Mouse (Mus musculus): ENCODE measurements around the gene Gm20906. TPM values are rescaled to one million over a fixed set of nuclear protein-coding genes. Genes with fewer than 3 reads are reported as not detected.
"Not testable (repeated sequence)": the region's sequence is repeated elsewhere in the genome, so short reads cannot be mapped to it uniquely, and the experiment has no call there.

Gene Gm20906
- not detected for total RNA-seq (2021)
- long read RNA-seq, experiment 1, result 0 reads
- long read RNA-seq, experiment 2, result 0 reads

GRCm38 (mm10) chrY:87550666-87551065 is at the start of gene Gm20906:
Gene Gm20906 (plus strand): TSS chrY:87550966.
- intact Hi-C loops (cut with DNase I); DNase-seq (ENCODE audit: low spot score in 2 of 2): not testable (repeated sequence)
